Mouse (Mus musculus) lung, embryonic 15.5 days (tissue): ENCODE measurements around the gene Zfp821. TPM values are rescaled to one million over a fixed set of nuclear protein-coding genes. Genes with fewer than 3 reads are reported as not detected.

Experiments
- ATAC-seq: fragments of 200-750 bp; cut with Nextera tagmentation; 2 replicates; pipeline ENCODE4 v1.8.0; 2017; ENCODE audit warnings: moderate number of reproducible peaks, borderline replicate concordance; ENCODE audit not compliant: low FRiP score, low TSS enrichment; ENCODE audit errors: extremely low read depth
- H3K27ac ChIP-seq: fragments of 300-500 bp; sonication (generic); 2 replicates; pipeline ENCODE4 v1.5.1; 2015; ENCODE audit warnings: moderate library complexity, mild to moderate bottlenecking, inconsistent platforms
- H3K27me3 ChIP-seq: fragments of 300-500 bp; sonication (generic); 2 replicates; pipeline ENCODE4 v1.6.1; 2015; ENCODE audit warnings: inconsistent platforms
- H3K36me3 ChIP-seq: fragments of 300-500 bp; sonication (generic); 2 replicates; pipeline ENCODE4 v1.6.1; 2015; ENCODE audit warnings: inconsistent platforms
- H3K4me1 ChIP-seq: fragments of 300-500 bp; sonication (generic); 2 replicates; pipeline ENCODE4 v1.6.1; 2015; ENCODE audit warnings: inconsistent platforms
- H3K4me2 ChIP-seq: fragments of 300-500 bp; sonication (generic); 2 replicates; pipeline ENCODE4 v1.6.1; 2015; ENCODE audit warnings: inconsistent platforms, mild to moderate bottlenecking, moderate library complexity
- H3K4me3 ChIP-seq: fragments of 300-500 bp; sonication (generic); 2 replicates; pipeline ENCODE4 v1.5.1; 2015; ENCODE audit warnings: mild to moderate bottlenecking, inconsistent platforms
- H3K9ac ChIP-seq: fragments of 300-500 bp; sonication (generic); 2 replicates; pipeline ENCODE4 v1.6.1; 2015; ENCODE audit warnings: inconsistent platforms
- H3K9me3 ChIP-seq: fragments of 300-500 bp; sonication (generic); 2 replicates; pipeline ENCODE4 v1.6.1; 2016; ENCODE audit warnings: inconsistent platforms
- WGBS: fragments of 180-500 bp; shearing (Covaris S2); methylation state at CpG from one replicate; pipeline ENCODE4 v1.1.7; 2015; 5-methylcytosine and 5-hydroxymethylcytosine counted together
- polyA plus RNA-seq: library from polyadenylated mRNA; unstranded; fragments of >200 nt; fragmentation: Nextera tagmentation; extraction: Ambion mirVana; gene quantifications from 2 replicates; pipeline ENCODE4 v1.2.1, GENCODE M21; 2015

The Zfp821 gene
- polyA plus RNA-seq, 1 experiment from 2014 or later: 26.0 TPM

- Histone ChIP-seq H3K27me3 (no peaks in the 10 kb centered on the region), H3K4me3 (peak overlapping the region; percentile 71), H3K27ac (peak overlapping the region; percentile 18; the same call in 1 of the 2 replicates), H3K9me3 (no peaks in the 10 kb centered on the region), H3K9ac (peak overlapping the region; percentile 80), H3K4me2 (peak overlapping the region; percentile 63), H3K36me3 (no peaks in the 10 kb centered on the region), H3K4me1 (peaks cover 27% of the 10 kb centered on the region)
- ATAC-seq: peak; percentile 78
- WGBS: under 1% methylated on average over 38 of the region's 38 CpGs
Measured at GRCm38 (mm10) chr8:109692443-109693145, 12.8 kb upstream of the Zfp821 start.

- peak within 1 kb of the TSS; percentile 64 for H3K4me2 ChIP-seq
- peak within 1 kb of the TSS; percentile 71 for H3K4me3 ChIP-seq
- no peaks in the 10 kb centered on the region for H3K27me3 ChIP-seq
- H3K9me3 ChIP-seq: no peaks in the 10 kb centered on the region
- H3K4me1 ChIP-seq: peaks cover 27% of the 10 kb centered on the region
- under 1% methylated on average over 57 of the region's 57 CpGs for WGBS
- ATAC-seq: peak; percentile 98
- H3K9ac ChIP-seq: peak within 1 kb of the TSS; percentile 80
- no peaks in the 10 kb centered on the region for H3K36me3 ChIP-seq
- peak within 1 kb of the TSS; percentile 20; the same call in 1 of the 2 replicates for H3K27ac ChIP-seq
Measured at GRCm38 (mm10) chr8:109693146-109693900, 12.0 kb upstream of the Zfp821 start, which contains the start of gene Ist1. Gene Ist1, minus strand, starts transcription at chr8:109693260.

- no peak for ATAC-seq
- no peak overlapping the region for H3K27ac ChIP-seq
- H3K9ac ChIP-seq: no peak overlapping the region
Measured at GRCm38 (mm10) chr8:109694154-109694553, 11.2 kb upstream of the Zfp821 start.

GRCm38 (mm10) chr8:109697754-109698153, 7.6 kb upstream of the Zfp821 start:
- 66% methylated on average over 1 of the region's 1 CpGs for WGBS
- no peak overlapping the region for H3K4me3 ChIP-seq

More at GRCm38 (mm10) chr8:109694154-109694553, 11.2 kb upstream of the Zfp821 start:
- H3K36me3 ChIP-seq: no peaks in the 10 kb centered on the region
- no peaks in the 10 kb centered on the region for H3K9me3 ChIP-seq
- peak overlapping the region; percentile 64 for H3K4me2 ChIP-seq
- peaks cover 2% of the 10 kb centered on the region; the same call in 1 of the 2 replicates for H3K27me3 ChIP-seq
- peaks cover 27% of the 10 kb centered on the region for H3K4me1 ChIP-seq
- WGBS: 56% methylated on average over 6 of the region's 6 CpGs
- peak overlapping the region; percentile 71; the same call in 1 of the 2 replicates for H3K4me3 ChIP-seq

GRCm38 (mm10) chr8:109698477-109698876, 6.9 kb upstream of the Zfp821 start:
- no peak overlapping the region for H3K4me2 ChIP-seq
- H3K9ac ChIP-seq: no peak overlapping the region
- no peak overlapping the region for H3K27ac ChIP-seq
- peaks cover 8% of the 10 kb centered on the region for H3K4me1 ChIP-seq
- peaks cover 32% of the 10 kb centered on the region; the same call in 1 of the 2 replicates for H3K27me3 ChIP-seq
- no peak overlapping the region for H3K4me3 ChIP-seq
- no peaks in the 10 kb centered on the region for H3K36me3 ChIP-seq
- H3K9me3 ChIP-seq: no peaks in the 10 kb centered on the region
- 75% methylated on average over 3 of the region's 3 CpGs for WGBS
- ATAC-seq: no peak

More at GRCm38 (mm10) chr8:109697754-109698153, 7.6 kb upstream of the Zfp821 start:
- no peak overlapping the region for H3K9ac ChIP-seq
- H3K27ac ChIP-seq: no peak overlapping the region
- no peaks in the 10 kb centered on the region for H3K36me3 ChIP-seq
- no peak overlapping the region for H3K4me2 ChIP-seq
- peaks cover 25% of the 10 kb centered on the region; the same call in 1 of the 2 replicates for H3K27me3 ChIP-seq
- no peak for ATAC-seq
- no peaks in the 10 kb centered on the region for H3K9me3 ChIP-seq
- peaks cover 8% of the 10 kb centered on the region for H3K4me1 ChIP-seq

GRCm38 (mm10) chr8:109704565-109705319, 604 bp upstream of the Zfp821 start:
- peak overlapping the region; percentile 29; the same call in 1 of the 2 replicates for H3K9ac ChIP-seq
- H3K27me3 ChIP-seq: peaks cover 28% of the 10 kb centered on the region; the same call in 1 of the 2 replicates
- no peaks in the 10 kb centered on the region for H3K9me3 ChIP-seq
- peaks cover 21% of the 10 kb centered on the region for H3K36me3 ChIP-seq
- WGBS: 7% methylated on average over 24 of the region's 24 CpGs
- peaks cover 19% of the 10 kb centered on the region for H3K4me1 ChIP-seq
- H3K4me3 ChIP-seq: peak overlapping the region; percentile 75
- peak overlapping the region; percentile 48 for H3K27ac ChIP-seq
- H3K4me2 ChIP-seq: peak overlapping the region; percentile 89
- 0 out of 2 replicates have a peak, but pooled peaks have one; percentile 25 for ATAC-seq

- ATAC-seq: peak; percentile 46
- Histone ChIP-seq H3K36me3 (peaks cover 36% of the 10 kb centered on the region), H3K4me3 (peak overlapping the region; percentile 75), H3K27ac (peak overlapping the region; percentile 90; the same call in 1 of the 2 replicates), H3K4me2 (peak overlapping the region; percentile 89), H3K4me1 (peaks cover 19% of the 10 kb centered on the region), H3K27me3 (peaks cover 15% of the 10 kb centered on the region; the same call in 1 of the 2 replicates), H3K9me3 (no peaks in the 10 kb centered on the region), H3K9ac (peak overlapping the region; percentile 92)
- WGBS: 1% methylated on average over 26 of the region's 30 CpGs
Measured at GRCm38 (mm10) chr8:109706076-109706873, 929 bp downstream of the Zfp821 start.

GRCm38 (mm10) chr8:109706874-109707237, 1.5 kb downstream of the Zfp821 start:
- ATAC-seq: 0 out of 2 replicates have a peak, but pooled peaks have one; percentile 30
- Histone ChIP-seq H3K4me1 (peaks cover 19% of the 10 kb centered on the region), H3K4me3 (peak overlapping the region; percentile 75), H3K9ac (0 out of 2 replicates have a peak overlapping the region, but pooled peaks have one; percentile 92), H3K9me3 (no peaks in the 10 kb centered on the region), H3K27ac (no peak overlapping the region), H3K4me2 (peak overlapping the region; percentile 89), H3K36me3 (peaks cover 42% of the 10 kb centered on the region), H3K27me3 (peaks cover 11% of the 10 kb centered on the region; the same call in 1 of the 2 replicates)
- WGBS: 26% methylated on average over 2 of the region's 2 CpGs

- 98% methylated on average over 4 of the region's 4 CpGs for WGBS
- peaks cover 52% of the 10 kb centered on the region for H3K36me3 ChIP-seq
- no peak for ATAC-seq
- H3K9me3 ChIP-seq: no peaks in the 10 kb centered on the region
- H3K4me1 ChIP-seq: peaks cover 19% of the 10 kb centered on the region
- peaks cover 9% of the 10 kb centered on the region; the same call in 1 of the 2 replicates for H3K27me3 ChIP-seq
- H3K9ac ChIP-seq: no peak overlapping the region
- no peak overlapping the region for H3K4me3 ChIP-seq
- no peak overlapping the region for H3K27ac ChIP-seq
- H3K4me2 ChIP-seq: no peak overlapping the region
Measured at GRCm38 (mm10) chr8:109707921-109708320, 2.6 kb downstream of the Zfp821 start.

GRCm38 (mm10) chr8:109712521-109712920, 7.2 kb downstream of the Zfp821 start:
- H3K4me2 ChIP-seq: no peak overlapping the region
- 60% methylated on average over 1 of the region's 1 CpGs for WGBS
- H3K36me3 ChIP-seq: peaks cover 88% of the 10 kb centered on the region
- H3K9ac ChIP-seq: no peak overlapping the region
- no peak overlapping the region for H3K4me3 ChIP-seq
- no peaks in the 10 kb centered on the region for H3K9me3 ChIP-seq
- H3K27ac ChIP-seq: no peak overlapping the region
- no peak for ATAC-seq
- H3K27me3 ChIP-seq: no peaks in the 10 kb centered on the region
- no peaks in the 10 kb centered on the region for H3K4me1 ChIP-seq
